Mouse (Mus musculus): ENCODE data around the gene Icam1. TPM values are rescaled to one million over a fixed set of nuclear protein-coding genes. Genes with fewer than 3 reads are reported as not detected.

Icam1 gene
- total RNA-seq, 2 experiments from 2014 or later, result 2.3 to 2.9 TPM

DNA sequence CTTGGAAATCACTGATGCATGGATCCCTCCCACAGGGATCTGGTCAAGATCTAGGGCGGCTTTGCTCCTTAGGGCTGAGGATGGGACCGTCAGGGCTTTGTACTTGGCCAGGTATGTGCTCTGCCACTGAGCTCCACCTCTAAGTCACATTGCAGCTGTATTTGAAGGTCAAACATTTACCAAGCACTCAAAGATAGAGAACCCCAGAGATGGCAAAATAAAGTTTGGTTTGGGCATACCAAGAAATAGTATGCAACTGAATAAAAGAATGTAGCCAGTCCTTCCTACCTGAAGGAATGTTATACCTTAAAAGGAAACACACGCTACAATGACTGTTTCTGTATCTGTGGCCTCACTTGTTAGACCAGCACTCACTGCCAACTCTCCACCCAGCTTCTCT lies 5.6 kb downstream of the Icam1 start:
- no peak for DNase-seq (ENCODE audit: low spot score in 2 of 2)

DNA sequence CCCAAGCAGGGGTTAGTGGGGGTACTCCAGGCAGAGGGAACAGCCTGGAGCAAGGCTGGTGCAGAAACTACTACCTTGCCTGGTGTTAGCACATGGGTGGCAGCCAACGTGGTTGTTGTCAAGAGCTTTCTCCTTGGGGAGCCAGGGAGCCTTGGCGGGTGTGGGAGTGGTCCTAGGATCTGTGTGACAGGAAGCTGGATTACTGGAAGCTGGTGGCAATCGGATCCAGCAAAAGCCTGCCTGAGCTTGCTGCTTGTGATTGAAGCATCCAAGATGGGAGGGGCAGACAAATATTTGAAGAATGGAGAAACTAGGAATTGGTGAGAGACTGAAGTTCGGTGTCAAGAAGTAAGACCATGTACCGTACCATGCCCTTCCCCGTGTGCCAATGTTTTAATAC lies 6.5 kb downstream of the Icam1 start:
- no peak for DNase-seq (ENCODE audit: low spot score in 2 of 2)

DNA sequence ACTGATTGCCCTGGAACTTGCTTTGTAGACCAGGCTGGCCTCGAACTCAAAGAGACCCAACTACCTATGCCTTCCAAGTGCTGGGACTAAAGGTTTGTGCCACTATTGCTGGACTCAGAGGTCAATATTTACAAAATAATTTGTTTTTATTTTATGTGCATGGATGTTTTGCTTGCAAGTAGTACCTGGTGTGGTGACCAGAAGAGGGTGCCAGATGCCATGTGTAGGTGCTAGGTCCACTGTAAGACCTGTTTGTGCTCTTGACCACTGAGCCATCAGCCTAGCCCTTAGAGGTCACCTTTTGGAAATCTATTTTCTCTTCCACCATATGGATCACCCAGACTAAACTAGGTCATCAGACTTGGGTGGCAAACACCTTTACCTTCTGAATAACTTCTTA lies 6.9 kb downstream of the Icam1 start:
- DNase-seq (ENCODE audit: low spot score in 2 of 2), result no peak

DNA sequence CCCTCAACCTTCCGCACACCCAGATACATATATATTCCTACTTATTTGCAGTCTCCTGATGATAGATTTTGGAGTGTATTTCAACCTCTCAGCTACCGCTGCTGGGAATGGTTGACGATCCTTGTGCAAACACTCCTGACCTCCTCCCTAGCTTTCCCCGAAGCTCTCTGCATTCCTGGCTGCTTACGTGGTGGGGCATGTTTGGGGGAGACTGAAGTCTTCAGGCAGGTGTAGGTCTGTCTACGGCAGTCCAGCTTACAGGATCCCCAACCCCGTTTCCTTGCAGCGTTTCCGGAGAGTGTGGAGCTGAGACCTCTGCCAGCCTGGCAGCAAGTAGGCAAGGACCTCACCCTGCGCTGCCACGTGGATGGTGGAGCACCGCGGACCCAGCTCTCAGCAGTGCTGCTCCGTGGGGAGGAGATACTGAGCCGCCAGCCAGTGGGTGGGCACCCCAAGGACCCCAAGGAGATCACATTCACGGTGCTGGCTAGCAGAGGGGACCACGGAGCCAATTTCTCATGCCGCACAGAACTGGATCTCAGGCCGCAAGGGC lies 9.5 kb downstream of the Icam1 start:
- DNase-seq (ENCODE audit: low spot score in 2 of 2), result no peak

DNA sequence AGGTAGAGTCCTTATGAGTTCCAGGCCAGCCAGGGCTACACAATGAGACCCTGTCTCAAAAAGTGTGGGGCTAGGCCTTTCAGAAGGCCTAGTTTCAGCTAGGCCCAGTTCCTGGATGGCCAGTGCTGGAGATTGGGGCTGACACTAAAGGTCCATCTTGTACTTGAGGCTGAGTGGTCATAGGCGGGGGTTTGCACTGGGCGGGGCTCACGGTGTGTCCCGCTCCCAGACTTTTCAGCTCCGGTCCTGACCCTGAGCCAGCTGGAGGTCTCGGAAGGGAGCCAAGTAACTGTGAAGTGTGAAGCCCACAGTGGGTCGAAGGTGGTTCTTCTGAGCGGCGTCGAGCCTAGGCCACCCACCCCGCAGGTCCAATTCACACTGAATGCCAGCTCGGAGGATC lies 11.1 kb downstream of the Icam1 start:
- DNase-seq (ENCODE audit: low spot score in 2 of 2), result no peak

DNA sequence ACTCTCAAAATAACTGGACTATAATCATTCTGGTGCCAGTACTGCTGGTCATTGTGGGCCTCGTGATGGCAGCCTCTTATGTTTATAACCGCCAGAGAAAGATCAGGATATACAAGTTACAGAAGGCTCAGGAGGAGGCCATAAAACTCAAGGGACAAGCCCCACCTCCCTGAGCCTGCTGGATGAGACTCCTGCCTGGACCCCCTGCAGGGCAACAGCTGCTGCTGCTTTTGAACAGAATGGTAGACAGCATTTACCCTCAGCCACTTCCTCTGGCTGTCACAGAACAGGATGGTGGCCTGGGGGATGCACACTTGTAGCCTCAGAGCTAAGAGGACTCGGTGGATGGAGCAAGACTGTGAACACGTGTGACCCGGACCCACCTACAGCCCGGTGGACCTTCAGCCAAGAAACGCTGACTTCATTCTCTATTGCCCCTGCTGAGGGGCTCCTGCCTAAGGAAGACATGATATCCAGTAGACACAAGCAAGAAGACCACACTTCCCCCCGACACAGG lies 12.0 kb downstream of the Icam1 start:
- DNase-seq (ENCODE audit: low spot score in 2 of 2), result no peak

DNA sequence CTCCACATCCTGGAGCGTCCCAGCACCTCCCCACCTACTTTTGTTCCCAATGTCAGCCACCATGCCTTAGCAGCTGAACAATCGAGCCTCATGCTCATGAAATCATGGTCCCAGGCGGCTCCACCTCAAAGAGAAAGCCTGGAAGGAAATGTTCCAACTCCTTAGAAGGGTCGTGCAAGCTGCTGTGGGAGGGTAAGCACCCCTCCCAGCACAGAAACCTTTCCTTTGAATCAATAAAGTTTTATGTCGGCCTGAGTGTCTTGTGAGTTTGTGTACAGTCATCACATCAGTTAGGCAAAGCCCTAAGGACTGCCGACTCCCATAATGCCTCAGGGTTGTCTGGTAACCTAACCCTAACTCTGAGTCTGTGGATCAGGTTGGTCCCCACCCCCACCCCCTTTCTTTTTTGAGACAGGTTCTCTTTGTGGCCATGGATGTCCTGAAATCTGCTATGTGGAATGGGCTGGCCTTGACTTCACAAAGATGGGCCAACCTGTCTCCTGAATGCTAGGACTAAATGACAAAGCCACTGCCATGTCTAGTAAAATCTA lies 12.8 kb downstream of the Icam1 start:
- DNase-seq (ENCODE audit: low spot score in 2 of 2), result no peak

DNA sequence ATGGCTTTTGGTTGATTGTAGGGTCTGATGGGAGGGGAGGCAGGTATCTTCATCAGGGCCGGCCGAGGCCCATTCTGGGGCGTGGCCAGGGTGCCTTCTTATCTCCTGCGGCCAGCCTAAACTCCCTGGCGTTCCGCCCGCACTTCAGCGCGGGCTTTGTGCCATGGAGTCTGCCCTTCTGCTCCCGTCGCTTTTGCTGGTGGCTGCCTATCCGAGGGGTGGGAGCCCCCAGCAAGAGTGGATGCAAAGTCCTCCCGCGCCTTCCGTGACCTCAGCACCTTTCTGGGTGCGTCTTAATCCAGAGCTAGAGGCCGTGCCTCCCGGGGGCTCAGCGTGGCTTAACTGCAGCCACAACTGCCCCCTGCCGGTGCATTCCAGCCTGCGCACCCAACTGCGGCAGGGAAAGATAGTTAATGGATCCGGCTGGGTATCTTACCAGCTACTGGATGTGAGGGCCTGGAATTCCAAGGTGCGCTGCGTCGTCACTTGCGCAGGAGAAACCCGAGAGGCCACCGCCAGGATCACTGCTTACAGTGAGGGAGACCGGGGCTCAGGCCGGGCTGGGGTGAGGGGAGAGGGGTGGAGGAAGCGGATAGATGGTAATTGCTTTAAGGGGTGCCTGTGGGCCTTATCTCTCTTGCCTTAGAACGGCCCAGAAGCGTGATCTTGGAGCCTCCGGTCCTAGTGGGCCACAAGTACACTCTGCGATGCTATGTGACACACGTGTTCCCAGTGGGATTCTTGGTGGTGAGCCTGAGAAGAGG lies 13.7 kb downstream of the Icam1 start, which contains the start of gene Icam4:
TSS of gene Icam4 (plus strand) at position 83 of the 764 bp plus-strand sequence.
- DNase-seq (ENCODE audit: low spot score in 2 of 2), result peak; percentile 76 to 81

DNA sequence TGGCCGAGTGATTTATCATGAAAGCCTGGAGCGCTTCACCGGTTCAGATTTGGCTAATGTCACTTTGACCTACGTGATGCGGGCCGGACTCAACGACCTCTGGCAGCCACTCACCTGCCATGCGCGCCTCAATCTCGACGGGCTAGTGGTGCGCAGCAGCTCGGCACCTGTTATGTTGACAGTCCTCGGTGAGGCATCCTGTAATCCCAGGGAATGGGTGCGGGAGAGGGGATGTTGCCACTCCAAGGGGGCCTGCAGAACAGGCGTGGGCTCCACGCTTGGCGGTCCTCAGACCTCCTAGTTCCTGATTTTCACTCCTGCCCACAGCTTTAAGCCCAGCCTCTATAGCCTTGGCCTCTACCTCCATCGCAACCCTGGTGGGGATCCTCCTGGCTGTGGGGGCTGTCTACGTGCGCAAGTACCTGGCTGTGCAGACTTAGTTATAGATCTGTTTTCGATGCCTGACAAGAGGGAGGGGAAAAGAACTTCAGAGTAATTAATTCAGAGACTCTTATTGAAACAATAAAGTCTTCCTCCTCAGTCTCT lies 14.3 kb downstream of the Icam1 start:
- DNase-seq (ENCODE audit: low spot score in 2 of 2), result no peak

DNA sequence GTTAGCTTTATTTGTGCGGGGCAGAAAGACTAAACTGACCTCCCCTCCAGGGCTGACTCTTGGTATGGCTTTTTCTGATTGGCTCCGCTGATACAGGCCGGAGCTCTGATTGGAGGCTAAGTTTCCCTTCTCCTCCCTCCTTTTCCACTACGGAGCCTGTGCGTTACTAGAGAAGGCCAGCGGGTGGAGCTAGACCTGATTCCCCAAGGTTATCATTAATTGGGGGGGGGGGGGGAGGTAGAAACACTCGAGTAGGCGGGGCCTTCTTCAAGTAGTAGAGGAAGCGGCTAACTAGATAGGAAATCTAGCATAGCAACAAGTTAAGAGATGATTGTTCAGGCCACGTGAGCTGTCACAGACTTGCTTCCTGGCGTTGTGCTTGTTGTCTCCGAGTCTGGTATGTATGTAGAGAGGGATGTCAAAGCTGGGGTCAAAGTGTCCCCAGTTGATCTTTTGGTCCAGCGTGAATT lies 15.0 kb downstream of the Icam1 start:
- DNase-seq (ENCODE audit: low spot score in 2 of 2), result peak; percentile 75 to 81

DNA sequence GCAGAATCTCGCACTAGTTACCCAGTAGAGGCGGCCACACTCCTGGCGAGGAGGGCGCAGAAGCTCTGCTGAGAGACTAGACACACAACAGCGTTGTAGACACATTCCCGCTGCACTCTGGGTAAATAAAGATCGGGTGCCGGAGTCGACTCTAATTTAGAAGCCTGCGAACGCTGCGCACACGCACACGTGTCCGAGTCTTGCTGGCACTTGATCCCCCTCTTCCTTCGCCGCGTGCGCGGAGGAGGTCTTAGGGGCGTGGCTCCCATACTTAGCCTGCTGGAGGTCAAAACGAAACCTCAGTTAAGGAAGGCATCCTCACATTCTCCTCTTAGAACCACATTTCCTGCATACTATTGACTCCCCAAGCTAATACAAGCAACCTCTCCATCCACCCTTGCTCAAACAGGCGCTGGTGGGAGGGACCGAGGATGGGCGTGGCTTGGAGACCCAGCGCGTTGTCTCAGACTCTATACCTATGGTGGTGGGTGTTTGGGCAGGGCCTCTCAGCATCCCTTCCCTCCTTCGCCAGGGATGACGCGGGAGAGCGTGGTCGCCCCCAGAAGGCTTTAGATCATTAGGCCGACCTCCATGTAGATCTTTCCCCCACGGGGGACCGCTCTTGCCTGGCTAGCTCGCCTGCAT lies 15.6 kb downstream of the Icam1 start:
- peak; percentile 68 to 82 for DNase-seq (ENCODE audit: low spot score in 2 of 2)

DNA sequence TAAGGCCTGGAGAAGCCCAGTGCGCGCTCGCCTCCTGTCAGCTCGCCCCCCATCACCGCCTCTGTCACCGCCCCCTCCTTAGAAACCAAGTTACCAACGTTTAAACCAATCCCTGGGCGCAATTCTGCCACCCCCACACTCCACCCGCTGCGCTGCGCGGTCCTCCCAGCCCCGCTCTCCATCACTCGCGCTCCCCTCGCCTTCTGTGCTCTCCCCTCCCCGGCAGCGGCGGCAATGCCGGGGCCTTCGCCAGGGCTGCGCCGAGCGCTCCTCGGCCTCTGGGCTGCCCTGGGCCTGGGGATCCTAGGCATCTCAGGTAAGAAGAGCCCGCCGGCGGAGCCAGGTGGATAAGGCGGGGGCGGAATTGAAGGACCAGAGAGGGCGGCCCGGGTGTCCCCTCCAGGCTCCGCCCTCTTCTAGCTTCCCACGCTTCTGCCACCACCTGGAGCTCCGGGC lies 16.1 kb downstream of the Icam1 start, which contains the start of gene Icam5:
TSS of gene Icam5 (plus strand) at position 178 of the 456 bp plus-strand sequence.
- DNase-seq (ENCODE audit: low spot score in 2 of 2), result peak; percentile 84 to 90

DNA sequence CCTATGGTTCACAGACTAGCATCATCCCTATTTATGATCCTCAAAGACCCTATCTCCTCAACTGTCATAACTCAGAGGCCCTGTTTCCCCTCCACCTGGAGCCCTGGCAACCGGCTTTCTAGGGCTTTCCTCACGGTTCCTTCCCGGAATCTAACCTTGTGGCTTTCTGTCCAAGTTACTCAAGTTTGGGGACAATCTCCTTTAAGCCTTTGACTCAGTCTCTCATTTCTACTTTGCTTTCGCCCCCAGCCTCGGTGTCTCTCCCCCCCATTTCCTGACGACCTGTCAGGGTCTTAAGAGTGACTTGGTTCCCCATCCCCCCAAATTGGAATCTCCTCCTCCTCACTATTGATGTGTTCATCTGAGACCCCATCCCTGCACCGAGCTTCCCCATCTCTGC lies 16.7 kb downstream of the Icam1 start:
- peak in 1 of 2 experiments; percentile 11 for DNase-seq (ENCODE audit: low spot score in 2 of 2)

DNA sequence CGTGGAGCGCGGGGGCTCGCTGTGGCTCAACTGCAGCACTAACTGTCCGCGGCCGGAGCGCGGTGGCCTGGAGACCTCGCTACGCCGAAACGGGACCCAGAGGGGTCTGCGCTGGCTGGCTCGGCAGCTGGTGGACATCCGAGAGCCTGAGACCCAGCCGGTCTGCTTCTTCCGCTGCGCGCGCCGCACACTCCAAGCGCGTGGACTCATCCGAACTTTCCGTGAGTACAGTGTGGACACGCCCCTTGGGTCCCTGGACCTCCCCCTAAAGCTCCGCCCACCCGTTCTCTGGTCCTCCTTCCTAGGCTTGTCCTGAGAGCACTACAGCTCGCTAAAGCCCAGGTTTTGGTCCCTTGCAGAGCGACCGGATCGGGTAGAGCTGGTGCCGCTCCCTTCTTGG lies 17.4 kb downstream of the Icam1 start:
- DNase-seq (ENCODE audit: low spot score in 2 of 2), result peak; percentile 67 to 69

DNA sequence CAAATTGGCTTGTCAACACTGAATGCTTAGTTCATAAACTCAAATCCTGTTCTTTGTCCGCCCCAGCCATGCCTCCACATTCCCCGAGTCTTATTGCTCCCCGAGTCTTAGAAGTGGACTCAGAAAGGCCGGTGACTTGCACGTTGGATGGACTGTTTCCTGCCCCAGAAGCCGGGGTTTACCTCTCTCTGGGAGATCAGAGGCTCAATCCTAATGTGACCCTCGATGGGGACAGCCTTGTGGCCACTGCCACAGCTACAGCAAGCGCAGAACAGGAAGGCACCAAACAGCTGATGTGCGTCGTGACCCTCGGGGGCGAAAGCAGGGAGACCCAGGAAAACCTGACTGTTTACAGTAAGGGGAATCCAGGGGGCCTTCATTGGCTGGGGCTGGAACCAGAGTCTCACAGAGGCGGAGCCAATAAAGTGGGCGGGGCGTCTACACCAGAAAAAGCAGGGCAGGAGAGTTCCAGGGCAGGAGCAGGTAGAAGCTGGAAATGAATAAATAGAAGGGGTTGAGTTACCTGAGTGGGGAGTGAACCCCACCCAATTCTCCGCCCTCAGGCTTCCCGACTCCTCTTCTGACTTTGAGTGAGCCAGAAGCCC lies 18.8 kb downstream of the Icam1 start:
- no peak for DNase-seq (ENCODE audit: low spot score in 2 of 2)

DNA sequence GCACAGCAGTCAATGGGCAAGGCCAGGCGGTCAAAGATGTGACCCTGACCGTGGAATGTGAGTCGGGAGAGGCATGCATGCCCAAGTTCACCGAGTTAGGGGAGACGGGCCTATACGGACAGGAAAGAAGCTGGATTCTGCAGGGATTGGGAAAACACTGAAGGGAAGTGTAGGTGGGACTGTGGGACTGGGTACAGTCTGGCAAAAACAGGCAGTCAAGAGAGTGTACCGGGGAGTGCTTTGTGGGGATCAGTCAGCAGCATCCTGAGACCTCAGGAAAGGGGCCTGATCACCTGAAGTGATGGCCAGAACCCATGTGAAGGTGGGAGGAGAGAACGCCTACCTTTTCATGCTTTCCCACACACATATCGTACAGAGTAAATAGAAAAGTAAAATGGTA lies 19.8 kb downstream of the Icam1 start:
- peak in 1 of 2 experiments; percentile 12 for DNase-seq (ENCODE audit: low spot score in 2 of 2)

DNA sequence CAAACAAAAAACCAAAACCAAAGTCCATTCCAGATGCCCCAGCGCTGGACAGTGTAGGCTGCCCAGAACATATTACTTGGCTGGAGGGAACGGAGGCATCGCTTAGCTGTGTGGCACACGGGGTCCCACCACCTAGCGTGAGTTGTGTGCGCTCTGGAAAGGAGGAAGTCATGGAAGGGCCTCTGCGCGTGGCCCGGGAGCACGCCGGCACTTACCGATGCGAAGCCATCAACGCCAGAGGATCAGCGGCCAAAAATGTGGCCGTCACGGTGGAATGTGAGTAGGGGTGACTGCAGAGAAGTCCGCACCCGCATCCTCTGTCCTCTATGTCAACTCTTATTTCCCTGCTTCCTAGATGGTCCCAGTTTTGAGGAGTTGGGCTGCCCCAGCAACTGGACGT lies 20.4 kb downstream of the Icam1 start:
- no peak for DNase-seq (ENCODE audit: low spot score in 2 of 2)

DNA sequence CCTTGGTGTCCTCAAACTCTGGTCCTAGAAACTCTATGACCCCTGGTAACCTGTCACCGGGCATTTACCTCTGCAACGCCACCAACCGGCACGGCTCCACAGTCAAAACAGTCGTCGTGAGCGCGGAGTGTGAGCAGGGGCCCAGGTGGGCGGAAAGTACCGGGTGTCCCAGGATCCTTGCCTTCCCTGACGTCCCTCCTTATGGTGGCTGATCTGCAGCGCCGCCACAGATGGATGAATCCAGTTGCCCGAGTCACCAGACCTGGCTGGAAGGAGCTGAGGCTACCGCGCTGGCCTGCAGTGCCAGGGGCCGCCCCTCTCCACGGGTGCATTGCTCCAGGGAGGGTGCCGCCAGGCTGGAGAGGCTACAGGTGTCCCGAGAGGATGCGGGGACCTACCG lies 20.9 kb downstream of the Icam1 start:
- peak; percentile 21 to 47 for DNase-seq (ENCODE audit: low spot score in 2 of 2)

DNA sequence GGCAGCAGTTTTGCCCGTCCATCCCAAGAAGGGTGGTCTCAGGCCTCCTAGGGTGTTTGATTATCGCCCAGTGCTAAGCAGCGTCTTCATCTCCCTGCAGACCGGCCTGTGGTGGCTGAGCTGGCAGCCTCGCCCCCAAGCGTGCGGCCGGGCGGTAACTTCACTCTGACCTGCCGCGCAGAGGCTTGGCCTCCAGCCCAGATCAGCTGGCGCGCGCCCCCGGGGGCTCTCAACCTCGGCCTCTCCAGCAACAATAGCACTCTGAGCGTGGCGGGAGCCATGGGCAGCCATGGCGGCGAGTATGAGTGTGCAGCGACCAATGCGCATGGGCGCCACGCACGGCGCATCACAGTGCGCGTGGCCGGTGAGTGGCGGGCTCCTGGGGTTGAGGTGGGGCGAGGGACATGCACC lies 21.7 kb downstream of the Icam1 start:
- peak in 1 of 2 experiments; percentile 51 for DNase-seq (ENCODE audit: low spot score in 2 of 2)

DNA sequence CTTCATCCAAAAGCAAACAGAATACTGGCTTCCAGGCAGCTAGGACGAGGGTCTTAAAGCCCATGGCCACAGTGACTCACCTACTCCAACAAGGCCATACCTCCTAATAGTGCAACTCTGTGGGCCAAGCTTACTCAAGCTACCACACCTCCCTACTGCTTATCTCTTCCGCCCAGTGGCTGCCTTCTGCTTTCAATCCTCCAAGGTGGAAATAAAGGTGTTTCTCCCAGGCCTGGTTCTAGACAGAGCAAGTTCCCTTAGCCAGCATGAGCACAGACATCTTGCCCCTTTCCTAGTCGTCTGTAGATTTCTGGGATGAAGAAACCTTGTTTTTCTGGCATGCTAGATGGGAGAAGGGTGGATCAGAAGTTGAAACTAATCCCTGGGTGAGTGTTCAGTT lies 24.0 kb downstream of the Icam1 start:
- no peak for DNase-seq (ENCODE audit: low spot score in 2 of 2)

DNA sequence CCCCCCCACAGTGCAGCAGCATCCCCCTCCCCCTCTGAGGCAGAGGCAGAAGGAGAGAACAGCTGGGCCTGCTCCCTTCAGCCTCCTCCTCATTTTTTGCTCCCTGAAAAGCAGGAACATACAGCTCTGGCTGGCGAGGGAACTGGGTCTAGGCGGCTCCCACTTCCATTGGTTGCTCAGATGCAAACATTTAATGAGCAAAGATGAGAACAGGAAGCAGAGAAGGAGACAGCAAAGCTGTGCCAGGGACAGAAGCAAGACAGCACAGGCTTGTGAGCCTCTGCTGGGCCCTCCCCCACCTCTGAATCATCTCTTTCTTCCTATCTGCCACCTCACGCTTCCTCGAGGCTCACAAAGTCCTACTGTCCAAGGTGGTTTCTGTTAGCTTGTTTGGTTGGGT lies 25.5 kb downstream of the Icam1 start:
- DNase-seq (ENCODE audit: low spot score in 2 of 2), result peak; percentile 71 to 80
